Mouse (Mus musculus) layer of hippocampus, adult 8-10 months (tissue): Measurements from ENCODE around the gene Hmox1. TPM values are rescaled to one million over a fixed set of nuclear protein-coding genes. Genes with fewer than 3 reads are reported as not detected.
A peak's percentile ranks its signal among the peaks of the same experiment; 100 is the strongest.

ENCODE experiments used
- DNase-seq, 2 experiments: peaks; one replicate each; pipeline ENCODE4 v3.0.0; 2022; ENCODE audit warnings: low spot score in 2 of 2
- total RNA-seq, 4 experiments: library from RNA; stranded (reverse); gene quantifications; 2 replicates each; pipeline ENCODE4 v1.2.4; 2022

Hmox1 gene
- 10 to 100 TPM in 2 of 4 experiments, 1 to 10 TPM in 2; 4.9 to 14.6 (median 9.5) TPM for total RNA-seq

GRCm38 (mm10) chr8:75093399-75094156 is at the start of gene Hmox1:
TSS of gene Hmox1 (plus strand) at chr8:75093621.
- DNase-seq, result peak; percentile 84 to 86

- DNase-seq, result no peak
Observed at GRCm38 (mm10) chr8:75046303-75046702, 47.1 kb upstream of the Hmox1 start.

- DNase-seq, result no peak
Observed at GRCm38 (mm10) chr8:75047784-75048183, 45.6 kb upstream of the Hmox1 start.

GRCm38 (mm10) chr8:75053342-75053741 is 40.1 kb upstream of the Hmox1 start:
- no peak for DNase-seq

GRCm38 (mm10) chr8:75055673-75056072 is 37.7 kb upstream of the Hmox1 start:
- no peak for DNase-seq

GRCm38 (mm10) chr8:75060022-75060421 is 33.4 kb upstream of the Hmox1 start:
- DNase-seq, result no peak

GRCm38 (mm10) chr8:75060815-75061214 is 32.6 kb upstream of the Hmox1 start:
- DNase-seq, result no peak

GRCm38 (mm10) chr8:75063290-75063689 is 30.1 kb upstream of the Hmox1 start:
- DNase-seq, result no peak

- DNase-seq, result no peak
Observed at GRCm38 (mm10) chr8:75064790-75065189, 28.6 kb upstream of the Hmox1 start.

GRCm38 (mm10) chr8:75067287-75067686 is 26.1 kb upstream of the Hmox1 start:
- no peak for DNase-seq

GRCm38 (mm10) chr8:75070297-75070696 is 23.1 kb upstream of the Hmox1 start:
- DNase-seq, result no peak

GRCm38 (mm10) chr8:75071627-75072346 is 21.6 kb upstream of the Hmox1 start:
- peak; percentile 58 to 81 for DNase-seq

GRCm38 (mm10) chr8:75074876-75075275 is 18.5 kb upstream of the Hmox1 start:
- DNase-seq, result no peak

- no peak for DNase-seq
Observed at GRCm38 (mm10) chr8:75078215-75078614, 15.2 kb upstream of the Hmox1 start.

- no peak for DNase-seq
Observed at GRCm38 (mm10) chr8:75078851-75079250, 14.6 kb upstream of the Hmox1 start.

- no peak for DNase-seq
Observed at GRCm38 (mm10) chr8:75081364-75082040, 11.9 kb upstream of the Hmox1 start.

GRCm38 (mm10) chr8:75082181-75082805 is 11.1 kb upstream of the Hmox1 start:
- DNase-seq, result no peak

- DNase-seq, result peak; percentile 82 to 85
Observed at GRCm38 (mm10) chr8:75083846-75084245, 9.6 kb upstream of the Hmox1 start.

- DNase-seq, result no peak
Observed at GRCm38 (mm10) chr8:75084382-75085064, 8.9 kb upstream of the Hmox1 start.

GRCm38 (mm10) chr8:75086002-75086401 is 7.4 kb upstream of the Hmox1 start:
- DNase-seq, result no peak

- no peak for DNase-seq
Observed at GRCm38 (mm10) chr8:75087127-75087526, 6.3 kb upstream of the Hmox1 start.
